Mouse (Mus musculus) skeletal muscle tissue, adult 2 months (tissue): Measurements from ENCODE around the gene Agxt.

Experiments used
- DNase-seq: peaks from one replicate; pipeline ENCODE4 v3.0.0-alpha.2; 2012; ENCODE audit warnings: low read depth, low spot score

Agxt gene

DNA sequence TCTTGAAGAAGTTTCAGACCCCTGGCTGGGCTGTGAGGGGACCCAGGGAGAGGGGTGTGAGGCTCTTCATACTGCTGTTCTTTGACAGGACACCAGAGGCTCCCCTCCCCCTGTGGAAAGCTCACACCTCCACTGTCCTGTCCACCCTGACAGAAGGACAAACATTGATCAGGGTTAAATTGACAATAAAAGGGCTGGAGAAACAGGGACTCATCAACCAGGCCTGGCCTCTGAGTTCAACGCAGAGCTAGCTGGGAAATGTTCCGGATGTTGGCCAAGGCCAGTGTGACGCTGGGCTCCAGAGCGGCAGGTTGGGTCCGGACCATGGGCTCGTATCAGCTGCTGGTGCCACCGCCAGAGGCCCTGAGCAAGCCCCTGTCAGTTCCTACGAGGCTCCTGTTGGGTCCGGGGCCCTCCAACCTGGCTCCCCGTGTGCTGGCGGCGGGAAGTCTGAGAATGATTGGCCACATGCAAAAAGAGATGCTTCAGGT is at the start of gene Agxt:
Gene Agxt, plus strand, starts transcription at position 205 of the 491 bp plus-strand sequence.
- no peak for DNase-seq

- DNase-seq: no peak
Measured at GRCm38 (mm10) chr1:93092582-93092981, 42.5 kb upstream of the Agxt start.

DNA sequence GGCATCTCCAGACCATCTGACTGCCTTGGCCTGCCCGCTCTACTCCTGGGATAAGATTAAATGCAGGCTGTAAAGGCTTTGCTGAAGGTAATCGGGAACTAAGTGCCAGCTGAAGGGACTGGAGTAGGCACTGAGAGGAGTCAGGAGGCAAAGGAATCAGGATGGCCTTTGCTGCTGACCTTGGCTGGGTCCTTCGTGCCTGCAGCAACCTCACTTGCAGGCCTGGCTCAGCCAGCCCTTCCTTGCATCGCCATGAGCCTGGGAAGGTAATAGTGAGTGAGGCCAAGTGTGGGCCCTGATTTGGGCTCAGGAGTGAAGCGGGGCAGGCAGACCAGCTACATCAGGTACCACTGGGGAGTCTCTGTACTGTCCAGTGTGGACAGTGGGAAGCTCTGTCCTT is 36.1 kb upstream of the Agxt start:
- no peak for DNase-seq

- DNase-seq: no peak
Measured at GRCm38 (mm10) chr1:93100243-93100575, 34.8 kb upstream of the Agxt start.

GRCm38 (mm10) chr1:93100576-93101491 is 34.2 kb upstream of the Agxt start:
- no peak for DNase-seq

- no peak for DNase-seq
Measured at GRCm38 (mm10) chr1:93101571-93102061, 33.4 kb upstream of the Agxt start, which contains the start of gene Kif1a. TSS of gene Kif1a (minus strand) at chr1:93101951.

DNA sequence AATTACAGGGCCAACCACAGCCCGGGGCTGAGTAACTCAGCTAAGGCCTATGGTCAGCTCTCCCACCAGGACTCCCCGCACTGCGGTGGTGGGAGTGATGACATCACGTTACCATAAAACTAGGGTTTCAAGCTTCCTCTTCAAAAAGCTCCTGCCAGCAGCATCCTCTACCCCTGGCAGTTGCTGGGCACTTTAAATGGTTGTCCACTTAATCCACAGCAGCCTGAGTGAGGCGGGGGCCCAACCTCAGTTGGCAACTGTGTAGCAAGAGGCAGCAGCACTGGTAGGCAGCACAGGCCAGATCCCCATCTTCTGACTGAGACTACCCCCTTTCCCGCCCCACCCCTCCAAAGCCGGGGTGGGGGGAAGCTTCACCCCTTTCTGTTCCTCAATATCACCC is 32.3 kb upstream of the Agxt start:
- DNase-seq: no peak

DNA sequence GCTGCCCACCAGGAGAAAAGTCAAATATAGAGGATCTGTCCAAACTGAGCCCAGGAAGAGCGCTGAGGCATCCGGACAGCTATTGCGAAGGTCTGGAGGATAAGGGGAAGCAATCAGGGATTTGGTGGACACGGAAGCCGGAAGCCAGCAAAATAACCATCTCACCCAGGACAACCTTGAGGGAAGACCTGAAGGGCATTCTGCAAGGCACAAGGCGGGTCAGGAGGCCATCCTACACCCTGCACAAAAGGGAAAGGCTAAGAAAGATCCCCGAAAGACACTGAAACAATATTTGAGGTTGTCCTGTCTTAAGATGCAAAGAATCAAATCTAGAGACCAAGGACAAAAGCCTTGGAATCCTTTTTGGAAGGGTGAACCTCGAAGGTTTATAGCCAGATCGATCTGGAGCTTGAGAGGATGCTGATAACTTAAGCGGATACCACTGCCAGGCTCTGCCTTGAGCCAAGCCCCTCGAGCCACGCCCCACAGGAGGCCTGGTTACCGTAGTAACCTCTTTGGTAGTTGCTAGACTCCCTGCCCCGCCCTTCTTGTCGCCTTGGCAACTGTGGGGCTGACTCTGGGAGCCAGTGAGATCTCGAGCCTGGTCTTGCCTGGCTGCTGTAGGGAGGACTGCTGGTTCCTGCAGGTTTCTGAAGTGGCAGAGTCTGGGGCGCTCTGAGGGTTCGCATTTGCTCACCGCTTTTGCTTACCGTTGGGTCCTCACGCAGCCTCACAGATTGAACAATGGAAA is 20.2 kb upstream of the Agxt start:
- DNase-seq: peak; percentile 15

GRCm38 (mm10) chr1:93115471-93115870 is 19.6 kb upstream of the Agxt start:
- DNase-seq: no peak

GRCm38 (mm10) chr1:93118816-93119215 is 16.2 kb upstream of the Agxt start:
- DNase-seq: no peak

DNA sequence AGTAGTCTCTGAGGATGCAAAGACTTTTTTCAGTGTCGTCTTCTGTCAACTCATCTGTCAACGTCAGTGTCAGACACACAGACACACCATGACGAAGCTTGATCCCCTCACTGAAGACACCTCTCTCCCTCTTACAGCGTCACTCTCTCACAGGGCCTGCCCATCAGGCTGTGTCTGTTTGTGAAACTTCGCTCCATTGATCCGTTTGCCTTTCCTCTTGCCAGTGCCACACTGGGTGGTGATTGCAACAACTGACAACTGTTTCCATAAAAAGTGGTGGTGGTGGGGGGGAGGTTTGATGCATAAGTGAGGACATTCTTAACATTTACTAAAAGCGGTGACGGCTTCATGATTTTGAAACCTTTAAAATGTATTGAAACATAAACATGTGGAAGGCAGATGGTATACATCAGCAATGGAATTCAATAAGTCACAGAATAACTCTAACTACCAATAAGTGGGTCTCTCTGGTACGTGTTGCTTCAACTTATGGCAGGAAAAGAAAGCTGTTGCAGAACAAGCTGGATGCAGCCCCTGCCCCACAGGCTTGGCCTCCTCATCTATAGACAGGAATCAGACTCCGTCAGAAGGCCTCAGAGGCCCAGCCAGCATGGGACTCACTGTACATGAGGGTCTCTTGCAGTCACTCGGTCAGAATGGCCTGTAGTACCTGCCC is 11.7 kb upstream of the Agxt start:
- DNase-seq: no peak

GRCm38 (mm10) chr1:93124066-93124465 is 11.0 kb upstream of the Agxt start:
- no peak for DNase-seq

DNA sequence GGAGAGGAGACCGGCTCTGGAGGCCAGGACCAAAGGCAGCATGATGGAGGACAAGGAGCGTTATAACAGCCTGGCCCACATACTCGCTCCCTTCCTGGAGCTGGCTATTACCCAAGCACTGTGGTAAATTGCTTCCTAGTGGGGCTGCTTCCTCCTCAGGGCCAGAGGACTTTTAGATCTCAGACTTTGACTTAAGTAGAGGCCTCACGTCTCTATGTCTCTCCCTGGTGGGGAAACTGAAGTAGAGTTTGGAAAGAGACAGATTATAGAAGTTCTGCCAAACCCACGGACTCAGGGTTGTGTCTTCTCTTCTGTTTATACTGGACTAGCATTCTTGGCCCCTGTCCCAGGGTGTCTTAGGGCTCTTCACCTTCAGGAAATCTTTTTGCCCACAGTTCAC is 9.8 kb upstream of the Agxt start:
- peak; percentile 10 for DNase-seq

GRCm38 (mm10) chr1:93128209-93128608 is 6.8 kb upstream of the Agxt start:
- no peak for DNase-seq

DNA sequence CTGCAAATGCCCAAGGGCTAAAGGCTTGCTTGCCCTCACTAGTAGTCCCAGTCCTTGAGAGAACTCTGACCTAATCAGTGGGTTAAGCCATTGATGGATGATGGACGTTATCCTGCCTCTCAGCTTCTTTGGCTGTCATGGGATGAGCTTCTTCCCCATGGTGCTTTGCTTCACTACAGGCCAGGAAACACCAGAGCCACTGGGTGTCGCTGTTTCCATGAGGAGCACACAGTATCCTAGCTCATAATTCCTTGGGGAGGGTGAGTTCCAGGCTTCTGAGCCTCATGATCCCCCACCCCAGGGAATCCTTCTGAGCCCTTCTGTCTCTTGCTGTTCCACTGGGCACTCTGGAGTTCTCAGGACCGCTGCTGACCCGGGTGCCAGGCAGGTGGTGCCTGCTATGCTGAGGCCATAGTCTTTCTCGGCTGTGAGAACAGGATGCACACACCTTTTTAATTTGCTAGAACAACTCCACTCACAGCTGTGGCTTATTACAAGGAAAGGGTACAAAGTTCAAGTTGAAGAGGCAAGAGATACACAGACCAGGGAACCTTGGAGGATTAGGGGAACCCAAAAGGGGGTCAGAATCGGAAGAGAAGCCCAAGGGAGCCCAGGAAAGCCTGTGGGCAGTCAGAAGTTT is 6.2 kb upstream of the Agxt start:
- DNase-seq: no peak

- DNase-seq: no peak
Measured at GRCm38 (mm10) chr1:93130242-93130983, 4.6 kb upstream of the Agxt start.

- DNase-seq: no peak
Measured at GRCm38 (mm10) chr1:93132676-93133075, 2.4 kb upstream of the Agxt start.

DNA sequence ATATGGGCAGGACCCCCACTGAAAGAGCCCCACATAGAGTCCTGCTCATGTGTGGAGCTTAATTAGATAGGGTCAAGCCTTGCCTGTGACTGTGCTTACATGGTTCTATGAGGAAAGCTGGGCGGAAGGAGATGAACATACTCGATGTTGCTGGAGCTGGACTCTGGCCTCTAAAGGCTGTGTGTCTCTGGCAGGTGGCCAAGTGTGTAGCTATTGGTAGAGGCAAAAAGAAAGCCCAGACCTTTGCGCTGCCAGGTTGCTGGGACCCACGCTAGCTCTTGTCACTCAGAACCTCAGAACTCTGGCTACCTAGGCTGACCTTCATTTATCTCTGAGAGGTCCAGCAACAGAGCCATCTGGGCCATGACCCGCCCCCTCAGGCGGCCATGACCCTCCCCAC is 3.5 kb downstream of the Agxt start:
- no peak for DNase-seq

GRCm38 (mm10) chr1:93139713-93140112 is 4.7 kb downstream of the Agxt start:
- no peak for DNase-seq

DNA sequence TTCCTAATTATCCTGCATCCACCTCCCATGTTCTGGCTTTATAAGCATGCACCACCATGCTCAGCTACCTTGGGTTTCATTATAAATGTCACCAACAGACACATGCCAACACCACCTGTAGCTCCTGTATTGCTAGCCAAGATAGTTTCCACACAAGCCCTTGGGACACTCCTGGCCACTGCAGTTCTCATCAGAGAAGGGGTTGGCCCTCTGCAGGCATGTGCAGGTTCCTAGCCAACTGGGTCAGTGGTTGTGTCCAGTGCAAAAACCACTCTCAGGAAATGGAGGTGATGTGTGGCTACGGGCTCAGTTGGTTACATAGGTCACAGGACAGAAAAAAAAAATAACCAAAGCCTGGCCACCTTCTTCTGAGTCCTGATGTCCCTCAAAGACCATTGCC is 7.8 kb downstream of the Agxt start:
- no peak for DNase-seq

- no peak for DNase-seq
Measured at GRCm38 (mm10) chr1:93144176-93144575, 9.1 kb downstream of the Agxt start.
